Mouse (Mus musculus) spleen, adult 2 months (tissue): ENCODE measurements around the gene Tmem126a. TPM values are rescaled to one million over a fixed set of nuclear protein-coding genes. Genes with fewer than 3 reads are reported as not detected.

ENCODE experiments used
- DNase-seq, 2 experiments: peaks; one replicate each; pipeline versions ENCODE4 v3.0.0 to v3.0.0-alpha.2; 2012 to 2021; ENCODE audit warnings: low spot score in 2 of 2, low read depth in 1 of 2
- H3K27ac ChIP-seq: fragments of 200-500 bp; 2 replicates; pipeline ENCODE4 v1.5.1; 2012; ENCODE audit warnings: low read length, inconsistent platforms; ENCODE audit not compliant: insufficient read depth
- H3K27me3 ChIP-seq: fragments of 200-500 bp; 2 replicates; pipeline ENCODE4 v1.6.1; 2012; ENCODE audit warnings: mild to moderate bottlenecking, moderate library complexity, low read length, inconsistent platforms; ENCODE audit not compliant: control insufficient read depth, insufficient read depth
- H3K36me3 ChIP-seq: fragments of 200-500 bp; 2 replicates; pipeline ENCODE4 v1.6.1; 2012; ENCODE audit warnings: mild to moderate bottlenecking, low read length, inconsistent platforms; ENCODE audit not compliant: control insufficient read depth, insufficient read depth
- H3K4me1 ChIP-seq: fragments of 200-500 bp; 2 replicates; pipeline ENCODE4 v1.6.1; 2011; ENCODE audit warnings: inconsistent platforms; ENCODE audit not compliant: control insufficient read depth, insufficient read depth, insufficient read length
- H3K4me3 ChIP-seq: fragments of 200-500 bp; 2 replicates; pipeline ENCODE4 v1.5.1; 2011; ENCODE audit warnings: mild to moderate bottlenecking, inconsistent platforms; ENCODE audit not compliant: insufficient read depth, insufficient read length; ENCODE audit errors: extremely low read depth
- CTCF ChIP-seq: fragments of 200-500 bp; IDR thresholded peaks from 2 replicates; pipeline ENCODE4 v1.5.1; 2011; ENCODE audit warnings: mild to moderate bottlenecking, inconsistent platforms; ENCODE audit not compliant: insufficient read depth, insufficient read length, insufficient replicate concordance; ENCODE audit errors: extremely low read depth
- POLR2A ChIP-seq: fragments of 200-500 bp; IDR thresholded peaks from 2 replicates; pipeline ENCODE4 v1.6.1; 2011; ENCODE audit warnings: low read depth, low read length, inconsistent platforms
- WGBS: fragments of 180-500 bp; shearing (Covaris S2); methylation state at CpG from one replicate; pipeline ENCODE4 v1.1.7; 2018; 5-methylcytosine and 5-hydroxymethylcytosine counted together
- polyA plus RNA-seq: library from polyadenylated mRNA; depleted of rRNA; stranded (reverse); fragments of >200 nt; gene quantifications from 2 replicates; pipeline ENCODE4 v1.2.3, GENCODE M21; 2012; rRNA removed

The Tmem126a gene
- polyA plus RNA-seq, 1 experiment = 4.2 TPM

DNA sequence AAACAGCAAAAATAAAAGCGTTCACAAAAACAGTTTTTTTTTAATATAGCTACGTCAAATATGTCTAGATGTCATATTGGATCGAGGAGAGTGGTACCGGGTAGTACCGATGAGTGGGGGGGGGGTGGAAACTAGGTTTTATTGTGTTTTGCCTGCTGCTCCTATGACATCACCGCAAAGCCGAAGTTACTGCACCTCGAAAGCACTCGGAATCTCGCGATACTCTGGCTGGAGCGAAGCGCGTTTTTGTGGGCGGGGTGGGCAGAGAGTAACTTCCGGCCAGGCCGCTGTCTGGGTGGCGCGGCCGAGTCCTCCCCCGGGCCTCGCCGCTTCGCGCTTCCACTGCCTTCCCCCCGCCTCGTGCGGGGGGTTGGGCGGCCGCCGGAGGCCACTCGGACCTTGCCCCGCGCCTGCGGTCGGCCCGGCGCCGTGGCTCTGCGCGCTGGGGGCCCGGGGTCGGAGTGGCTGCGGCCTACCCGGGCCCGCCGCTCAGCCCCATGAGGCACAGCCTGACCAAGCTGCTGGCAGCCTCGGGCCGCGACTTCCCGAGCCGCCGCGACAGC is 14.4 kb downstream of the Tmem126a start, which contains the start of gene Crebzf:
TSS of gene Crebzf (plus strand) at position 212 of the 563 bp plus-strand sequence.
- Histone ChIP-seq H3K36me3 (no peaks in the 10 kb centered on the region; the same call in 1 of the 2 replicates), H3K4me1 (peaks cover 6% of the 10 kb centered on the region), H3K4me3 (peak within 1 kb of the TSS; percentile 100), H3K27ac (peak within 1 kb of the TSS; percentile 96), H3K27me3 (no peaks in the 10 kb centered on the region)
- peak; percentile 96 to 97 for DNase-seq
- WGBS = under 1% methylated on average over 53 of the region's 54 CpGs
- TF ChIP-seq POLR2A = peak; percentile 86
- no peak for TF ChIP-seq CTCF

DNA sequence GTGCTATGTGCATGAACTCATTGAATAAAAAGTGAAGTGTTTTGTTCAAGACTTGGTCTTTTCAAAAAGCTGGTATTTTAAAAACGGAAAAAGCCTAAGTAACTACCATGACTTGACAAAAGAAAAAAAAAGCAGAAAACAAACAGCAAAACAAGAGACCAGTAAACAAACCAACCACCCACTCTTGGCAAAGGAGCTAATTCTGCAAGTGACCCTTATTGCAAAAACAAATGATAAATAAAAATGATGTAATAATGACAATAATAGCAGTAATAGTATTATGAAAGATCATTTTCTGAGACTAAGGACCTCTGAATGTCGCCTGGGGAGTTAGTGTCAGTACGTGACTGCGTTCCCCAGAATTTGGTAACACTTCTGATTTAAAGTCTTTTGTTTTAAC is 15.0 kb downstream of the Tmem126a start:
- peak overlapping the region; percentile 47; the same call in 1 of the 2 replicates for H3K27ac ChIP-seq
- H3K27me3 ChIP-seq = no peaks in the 10 kb centered on the region
- DNase-seq = no peak
- H3K4me3 ChIP-seq = peak overlapping the region; percentile 43
- TF ChIP-seq POLR2A (no peak), CTCF (no peak)
- H3K4me1 ChIP-seq = peaks cover 6% of the 10 kb centered on the region
- H3K36me3 ChIP-seq = no peaks in the 10 kb centered on the region; the same call in 1 of the 2 replicates
- 5% methylated on average over 4 of the region's 4 CpGs for WGBS

DNA sequence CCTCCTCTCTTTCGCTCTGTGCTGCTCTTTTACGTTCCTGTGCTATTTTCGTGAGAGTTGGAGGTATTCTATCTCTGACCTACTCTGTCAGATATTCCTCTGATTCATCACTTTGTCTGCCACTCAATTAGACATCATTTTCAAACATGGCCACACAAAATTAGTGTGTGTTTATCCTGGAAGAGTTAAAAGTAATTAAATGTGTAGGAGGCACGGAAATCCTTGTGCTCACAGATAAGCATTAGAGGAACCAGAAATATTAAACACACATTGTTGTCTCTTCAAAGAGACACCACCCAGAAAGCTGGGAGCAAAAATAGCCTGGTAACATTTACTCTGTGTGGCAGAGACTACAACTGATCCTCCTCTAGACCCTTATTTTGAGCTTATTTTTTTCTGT is 17.0 kb downstream of the Tmem126a start:
- peaks cover 6% of the 10 kb centered on the region for H3K4me1 ChIP-seq
- no peak overlapping the region for H3K4me3 ChIP-seq
- no peak for DNase-seq
- no peaks in the 10 kb centered on the region for H3K27me3 ChIP-seq
- H3K36me3 ChIP-seq = no peaks in the 10 kb centered on the region
- WGBS = 94% methylated on average over 4 of the region's 4 CpGs
- H3K27ac ChIP-seq = no peak overlapping the region
- TF ChIP-seq POLR2A (no peak), CTCF (no peak)

DNA sequence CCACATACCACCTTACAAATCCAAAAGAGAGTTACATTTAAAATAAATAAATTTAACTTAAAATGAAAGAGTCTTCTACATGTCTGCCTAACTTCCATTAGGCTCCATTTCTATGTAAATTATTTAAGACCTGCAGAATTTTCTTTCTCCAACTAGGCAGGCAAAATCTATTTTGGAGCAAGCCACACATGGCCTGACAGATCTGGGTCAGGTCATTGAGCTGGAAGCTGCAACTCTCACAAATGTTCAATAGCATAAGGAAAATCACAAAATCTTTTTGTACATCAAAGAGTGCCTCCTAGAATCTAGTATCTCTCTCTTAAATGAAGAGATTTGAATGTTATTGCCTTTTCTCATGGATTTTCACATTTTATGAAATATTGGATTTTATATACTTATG is 24.8 kb downstream of the Tmem126a start:
- H3K4me1 ChIP-seq = no peaks in the 10 kb centered on the region
- H3K27me3 ChIP-seq = no peaks in the 10 kb centered on the region
- DNase-seq = no peak
- H3K4me3 ChIP-seq = no peak overlapping the region
- TF ChIP-seq POLR2A (no peak), CTCF (no peak)
- no peak overlapping the region for H3K27ac ChIP-seq
- H3K36me3 ChIP-seq = no peaks in the 10 kb centered on the region

DNA sequence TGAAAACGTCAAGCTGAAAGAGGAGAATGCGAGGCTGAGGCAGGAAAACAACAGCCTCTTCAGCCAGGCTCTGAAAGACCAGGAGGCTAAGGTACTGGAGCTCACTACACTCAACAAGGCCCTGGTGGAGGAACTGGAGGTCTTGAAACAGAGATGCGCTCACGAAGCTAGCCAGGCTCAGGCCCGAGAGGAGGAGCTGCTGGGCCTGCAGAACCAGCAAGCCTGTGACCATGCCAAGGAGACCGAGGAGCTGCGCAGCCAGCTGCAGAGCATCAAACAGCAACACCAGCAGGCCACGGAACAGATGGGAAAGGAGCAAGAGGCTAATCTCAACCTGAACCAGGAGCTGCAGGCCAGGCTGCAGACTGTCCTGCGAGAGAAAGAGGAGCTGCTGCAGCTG is 30.0 kb downstream of the Tmem126a start:
- TF ChIP-seq CTCF (no peak), POLR2A (no peak)
- no peak for DNase-seq
- Histone ChIP-seq H3K4me3 (no peak overlapping the region), H3K4me1 (no peaks in the 10 kb centered on the region), H3K27ac (no peak overlapping the region), H3K27me3 (no peaks in the 10 kb centered on the region), H3K36me3 (no peaks in the 10 kb centered on the region)
- 79% methylated on average over 9 of the region's 9 CpGs for WGBS

DNA sequence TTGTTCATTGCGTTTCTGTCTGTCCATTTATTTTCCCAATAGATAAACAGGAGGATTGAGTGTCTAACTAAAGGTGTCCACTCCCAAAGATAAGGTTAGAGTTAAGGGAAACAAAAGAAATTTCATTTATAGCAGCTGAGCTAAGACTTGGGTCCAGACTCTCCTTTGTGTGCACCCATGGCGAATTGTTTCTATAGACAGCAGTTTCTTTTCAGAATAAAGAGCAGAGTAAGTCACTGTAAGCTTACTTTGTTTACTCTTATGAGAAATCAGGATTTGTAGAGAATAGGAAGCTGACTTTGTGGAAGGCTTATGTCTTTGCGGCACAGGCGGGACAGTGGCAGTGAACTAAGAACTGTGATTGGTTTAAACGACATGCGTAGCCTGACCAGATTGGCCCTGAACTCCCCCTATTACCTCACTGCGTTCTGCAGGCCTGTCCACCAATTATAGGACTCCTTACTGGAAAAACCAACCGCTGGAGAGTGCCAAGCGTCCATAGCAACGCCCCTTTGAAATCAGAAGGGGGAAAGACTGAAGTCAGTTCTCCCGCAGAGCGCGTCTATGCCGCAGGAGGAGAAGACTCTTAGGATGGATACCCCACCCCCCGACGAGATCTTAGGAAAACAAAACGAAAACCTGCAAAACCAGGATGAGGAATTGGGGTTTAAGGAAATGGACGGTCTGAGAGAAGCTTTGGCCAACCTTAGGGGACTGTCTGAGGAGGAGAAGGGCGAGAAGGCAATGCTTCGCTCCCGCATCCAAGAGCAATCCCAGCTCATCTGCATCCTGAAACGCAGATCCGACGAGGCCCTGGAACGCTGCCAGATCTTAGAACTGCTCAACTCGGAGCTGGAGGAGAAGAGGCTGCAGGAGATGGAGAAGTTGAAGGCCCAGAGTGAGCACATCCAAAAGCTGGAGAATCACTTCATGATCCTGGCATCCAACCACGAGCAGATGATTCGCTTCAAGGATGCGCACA is 30.7 kb downstream of the Tmem126a start, which contains the start of gene Ccdc89:
TSS of gene Ccdc89 (plus strand) at position 558 of the 982 bp plus-strand sequence.
- Histone ChIP-seq H3K27ac (no peak within 1 kb of the TSS), H3K4me3 (peak within 1 kb of the TSS; percentile 32), H3K36me3 (no peaks in the 10 kb centered on the region), H3K27me3 (no peaks in the 10 kb centered on the region), H3K4me1 (no peaks in the 10 kb centered on the region)
- DNase-seq = peak; percentile 16 to 27
- TF ChIP-seq POLR2A (no peak), CTCF (no peak)
- 35% methylated on average over 29 of the region's 29 CpGs for WGBS

DNA sequence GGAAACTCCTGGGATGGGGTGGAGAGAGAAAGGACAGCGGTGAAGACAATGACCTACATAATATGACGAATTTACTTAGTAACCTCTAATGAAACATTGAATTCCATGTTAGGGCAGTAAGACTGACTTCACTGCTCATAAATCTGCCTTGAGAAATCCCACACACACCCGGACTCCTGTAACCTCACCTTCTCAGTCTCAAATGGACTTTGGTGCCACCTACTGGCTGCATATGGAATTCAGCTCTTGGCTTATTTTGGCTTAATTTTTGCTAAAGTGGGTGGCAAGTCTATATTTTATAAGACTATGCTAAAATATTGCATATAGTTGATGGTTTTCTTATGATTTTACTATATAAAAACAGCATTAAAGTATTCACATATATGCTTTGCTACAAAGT is 47.1 kb downstream of the Tmem126a start:
- Histone ChIP-seq H3K4me1 (no peaks in the 10 kb centered on the region), H3K36me3 (no peaks in the 10 kb centered on the region), H3K27ac (no peak overlapping the region), H3K27me3 (no peaks in the 10 kb centered on the region), H3K4me3 (no peak overlapping the region)
- TF ChIP-seq CTCF (peak; percentile 49; the same call in 1 of the 2 replicates), POLR2A (no peak)
- DNase-seq = peak; percentile 33 to 53
- 49% methylated on average over 3 of the region's 3 CpGs for WGBS

Other genes with a start within 250 kb of the Tmem126a start
- gene Ccdc83, start 191.5 kb downstream of the Tmem126a start, polyA plus RNA-seq = not detected in 2 replicates
- gene Sytl2, start 155.0 kb downstream of the Tmem126a start, polyA plus RNA-seq = 1.2 and 1.4 TPM in 2 replicates
- not detected in 2 replicates for gene Ccdc89, start 30.7 kb downstream of the Tmem126a start, polyA plus RNA-seq
- gene Crebzf, start 14.5 kb downstream of the Tmem126a start, polyA plus RNA-seq = 39.4 and 59.1 TPM in 2 replicates
- 3.5 and 3.9 TPM in 2 replicates for gene Tmem126b, start 18.8 kb upstream of the Tmem126a start, polyA plus RNA-seq
- 1.7 and 2.1 TPM in 2 replicates for gene Dlg2, start 19.4 kb upstream of the Tmem126a start, polyA plus RNA-seq